In genomic region chr15:62107976-62108375, GRCm38 (mm10) we compare ENCODE assay signal across 27 mouse cellular contexts.
DNase-seq lines count a peak whose midpoint lies in the region; ATAC-seq and TF ChIP-seq lines count a peak whose summit lies in the region.
"Had no signal": no experiment of that assay in that cellular context is flagged by ENCODE, and none has a peak within 500 bp of the region (broad histone marks: within the 10 kb centered on the region; RNA-seq: fewer than 3 reads in every experiment).

No protein-coding gene starts in this region.

- H3K9ac ChIP-seq in hindbrain, embryonic 14.5 days = no peak overlapping the region
- H3K9ac ChIP-seq in midbrain, embryonic 14.5 days (replicated peaks; ENCODE audit: low read length) = no peak overlapping the region
- H3K9ac ChIP-seq in midbrain, embryonic 15.5 days = no peak overlapping the region
- H3K9ac ChIP-seq: embryonic facial prominence, embryonic 13.5 days; forebrain, embryonic 12.5 days; forebrain, embryonic 15.5 days; heart, embryonic 12.5 days; heart, embryonic 15.5 days had no signal

- H3K4me1 ChIP-seq in hindbrain, embryonic 14.5 days (replicated peaks; ENCODE audit: control insufficient read depth, insufficient read depth, low read length) = peaks cover 7% of the 10 kb centered on the region; the same call in 1 of the 2 replicates
- H3K4me1 ChIP-seq in hindbrain, embryonic 10.5 days (replicated peaks) = peaks cover 15% of the 10 kb centered on the region
- H3K4me1 ChIP-seq in midbrain, embryonic 14.5 days (ENCODE audit: control insufficient read depth, insufficient read depth, low read length) = 0 out of 2 replicates have a peak, but pooled peaks cover 5% of the 10 kb centered on the region
- H3K4me1 ChIP-seq in midbrain, embryonic 15.5 days = peaks cover 9% of the 10 kb centered on the region

- DNase-seq in hindbrain, embryonic 14.5 days (ENCODE audit: low spot score) = no peak
- no peak for DNase-seq in hindbrain, embryonic 10.5 days (ENCODE audit: low spot score)
- peak; percentile 55 for DNase-seq in midbrain, embryonic 14.5 days
- peak; percentile 31 for DNase-seq in brain, embryonic 14.5 days (ENCODE audit: low read depth)
- DNase-seq: adrenal gland, adult 2 months; B cell, adult 2 months; cerebellum, adult 18-20 months; cerebellum, adult 9-10 months; cerebellum, postnatal 25 days; embryo, embryonic 11 days; gastrocnemius, postnatal 25 days; heart, adult 18-20 months; heart, postnatal 10 days; heart, postnatal 36 days had no signal

- H3K27me3 ChIP-seq in hindbrain, embryonic 14.5 days (ENCODE audit: control insufficient read depth, insufficient read depth, low read length) = no peaks in the 10 kb centered on the region
- 0 out of 2 replicates have a peak, but pooled peaks cover 4% of the 10 kb centered on the region for H3K27me3 ChIP-seq in hindbrain, embryonic 10.5 days (ENCODE audit: insufficient read depth, poor library complexity, severe bottlenecking)
- no peaks in the 10 kb centered on the region; the same call in 1 of the 2 replicates for H3K27me3 ChIP-seq in midbrain, embryonic 14.5 days (ENCODE audit: control insufficient read depth, insufficient read depth, low read length)
- peaks cover 7% of the 10 kb centered on the region; the same call in 1 of the 2 replicates for H3K27me3 ChIP-seq in midbrain, embryonic 15.5 days (replicated peaks)
- H3K27me3 ChIP-seq: CH12.LX; embryonic facial prominence, embryonic 13.5 days; forebrain, embryonic 15.5 days; heart, embryonic 12.5 days; heart, embryonic 15.5 days had no signal

- 0 out of 2 replicates have a peak, but pooled peaks cover under 1% of the 10 kb centered on the region for H3K9me3 ChIP-seq in hindbrain, embryonic 14.5 days (ENCODE audit: control insufficient read depth, low read length)
- H3K9me3 ChIP-seq in hindbrain, embryonic 10.5 days = no peaks in the 10 kb centered on the region
- no peaks in the 10 kb centered on the region for H3K9me3 ChIP-seq in midbrain, embryonic 14.5 days (ENCODE audit: control insufficient read depth, low read length)
- H3K9me3 ChIP-seq in midbrain, embryonic 15.5 days = no peaks in the 10 kb centered on the region
- H3K9me3 ChIP-seq: embryonic facial prominence, embryonic 10.5 days; embryonic facial prominence, embryonic 13.5 days; forebrain, embryonic 12.5 days; forebrain, embryonic 15.5 days; heart, embryonic 15.5 days had no signal

- no peak overlapping the region for H3K4me2 ChIP-seq in hindbrain, embryonic 14.5 days (replicated peaks)
- no peak overlapping the region for H3K4me2 ChIP-seq in midbrain, embryonic 14.5 days (ENCODE audit: low read length)
- no peak overlapping the region for H3K4me2 ChIP-seq in midbrain, embryonic 15.5 days
- H3K4me2 ChIP-seq: embryonic facial prominence, embryonic 13.5 days; forebrain, embryonic 12.5 days; forebrain, embryonic 15.5 days; heart, embryonic 12.5 days; heart, embryonic 15.5 days had no signal

- TF ChIP-seq CTCF in brain, embryonic 14.5 days (IDR thresholded peaks at IDR 0.05; ENCODE audit: borderline replicate concordance, extremely low read depth, insufficient read depth, insufficient read length) = no peak

- TF ChIP-seq POLR2A in brain, embryonic 14.5 days (IDR thresholded peaks at IDR 0.05; ENCODE audit: borderline replicate concordance, extremely low read depth, insufficient read depth, insufficient read length, poor library complexity, severe bottlenecking) = no peak

- ATAC-seq in hindbrain, embryonic 14.5 days (ENCODE audit: low FRiP score) = 0 out of 2 replicates have a peak, but pooled peaks have one; percentile 15
- ATAC-seq in midbrain, embryonic 14.5 days (ENCODE audit: low FRiP score, low TSS enrichment) = no peak
- ATAC-seq in midbrain, embryonic 15.5 days (replicated peaks) = no peak
- no peak for ATAC-seq in megakaryocyte, adult 5-6 weeks (ENCODE audit: poor library complexity, severe bottlenecking)
- ATAC-seq: forebrain, embryonic 15.5 days; hindbrain, embryonic 16.5 days; inflammation-experienced regulatory T-cells, adult 6 months; intestine, embryonic 16.5 days had no signal

- no peak overlapping the region for H3K4me3 ChIP-seq in hindbrain, embryonic 14.5 days (replicated peaks; ENCODE audit: low read length)
- H3K4me3 ChIP-seq in hindbrain, embryonic 10.5 days = no peak overlapping the region
- H3K4me3 ChIP-seq in midbrain, embryonic 14.5 days (replicated peaks; ENCODE audit: low read depth, low read length) = no peak overlapping the region
- no peak overlapping the region for H3K4me3 ChIP-seq in midbrain, embryonic 15.5 days
- H3K4me3 ChIP-seq: embryonic facial prominence, embryonic 10.5 days; embryonic facial prominence, embryonic 13.5 days; erythroblast, embryonic 14.5 days; forebrain, embryonic 12.5 days; forebrain, embryonic 15.5 days; heart, embryonic 12.5 days; heart, embryonic 15.5 days had no signal

- 61% methylated on average over 3 of the region's 3 CpGs for WGBS in hindbrain, embryonic 14.5 days
- WGBS in hindbrain, embryonic 10.5 days = 90% methylated on average over 3 of the region's 3 CpGs
- WGBS in midbrain, embryonic 14.5 days = 56% methylated on average over 3 of the region's 3 CpGs
- WGBS in midbrain, embryonic 15.5 days = 60% methylated on average over 3 of the region's 3 CpGs

- H3K36me3 ChIP-seq in hindbrain, embryonic 14.5 days (replicated peaks; ENCODE audit: control insufficient read depth, insufficient read depth) = no peaks in the 10 kb centered on the region
- H3K36me3 ChIP-seq in hindbrain, embryonic 10.5 days = no peaks in the 10 kb centered on the region
- no peaks in the 10 kb centered on the region for H3K36me3 ChIP-seq in midbrain, embryonic 14.5 days (ENCODE audit: control insufficient read depth, insufficient read depth, low read length)
- H3K36me3 ChIP-seq in midbrain, embryonic 15.5 days (replicated peaks) = no peaks in the 10 kb centered on the region
- H3K36me3 ChIP-seq: embryonic facial prominence, embryonic 10.5 days; embryonic facial prominence, embryonic 13.5 days; forebrain, embryonic 12.5 days; forebrain, embryonic 15.5 days; heart, embryonic 12.5 days; heart, embryonic 15.5 days had no signal

- no peak overlapping the region for H3K27ac ChIP-seq in hindbrain, embryonic 14.5 days
- no peak overlapping the region for H3K27ac ChIP-seq in hindbrain, embryonic 10.5 days
- no peak overlapping the region for H3K27ac ChIP-seq in midbrain, embryonic 14.5 days (replicated peaks; ENCODE audit: low read depth, low read length)
- H3K27ac ChIP-seq in midbrain, embryonic 15.5 days = no peak overlapping the region
- H3K27ac ChIP-seq: embryonic facial prominence, embryonic 10.5 days; embryonic facial prominence, embryonic 13.5 days; forebrain, embryonic 12.5 days; forebrain, embryonic 15.5 days; heart, embryonic 15.5 days had no signal

Comparison
In these comparisons a context has a peak if more than half of its experiments do, and no peak if none do; other contexts are left out.
1. DNase-seq: peak in midbrain, embryonic 14.5 days (single experiment) and brain, embryonic 14.5 days (single experiment); none in hindbrain, embryonic 14.5 days (single experiment) and hindbrain, embryonic 10.5 days (single experiment).